Mouse (Mus musculus): ENCODE data around the gene Lkaaear1. TPM values are rescaled to one million over a fixed set of nuclear protein-coding genes. Genes with fewer than 3 reads are reported as not detected.

Lkaaear1 gene
- polyA plus RNA-seq, 1 experiment, result not detected

DNA sequence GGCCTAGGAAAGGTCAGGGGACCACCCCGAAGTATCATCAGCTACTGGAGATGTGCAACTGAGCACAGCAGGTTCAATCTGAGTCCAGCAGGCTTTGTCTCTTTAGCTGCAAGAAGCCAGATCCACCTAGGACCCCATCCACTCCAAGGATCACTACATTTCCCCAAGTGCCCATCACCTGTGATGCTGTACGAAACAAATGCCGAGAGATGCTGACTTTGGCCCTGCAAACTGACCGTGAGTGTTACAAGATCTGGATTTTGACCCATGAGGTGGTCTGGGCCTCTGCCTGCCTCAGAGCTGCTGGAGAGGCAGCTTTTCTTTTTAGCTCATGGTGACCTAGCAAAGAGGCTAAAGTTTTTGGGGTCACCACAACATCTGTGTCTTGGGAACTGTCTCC, 12.6 kb downstream of the Lkaaear1 start:
- Histone ChIP-seq H3K4me1 (ENCODE audit: control insufficient read depth, insufficient read depth, insufficient read length, low read length) (peaks cover under 1% of the 10 kb centered on the region; the same call in 1 of the 2 replicates), H3K27me3 (ENCODE audit: control insufficient read depth, insufficient read depth, low read length) (no peaks in the 10 kb centered on the region), H3K36me3 (ENCODE audit: control insufficient read depth, insufficient read depth, low read length) (no peaks in the 10 kb centered on the region), H3K4me3 (ENCODE audit: low read depth, low read length) (no peak overlapping the region), H3K27ac (ENCODE audit: insufficient read depth, low read depth, low read length) (no peak overlapping the region)
- TF ChIP-seq CTCF (IDR thresholded peaks at IDR 0.05; ENCODE audit: extremely low read depth, insufficient read length, insufficient replicate concordance, low read depth, low read length), result no peak
- TF ChIP-seq POLR2A (IDR thresholded peaks at IDR 0.05; ENCODE audit: low read depth, low read length), result no peak
- 92% methylated on average over 4 of the region's 4 CpGs for WGBS

DNA sequence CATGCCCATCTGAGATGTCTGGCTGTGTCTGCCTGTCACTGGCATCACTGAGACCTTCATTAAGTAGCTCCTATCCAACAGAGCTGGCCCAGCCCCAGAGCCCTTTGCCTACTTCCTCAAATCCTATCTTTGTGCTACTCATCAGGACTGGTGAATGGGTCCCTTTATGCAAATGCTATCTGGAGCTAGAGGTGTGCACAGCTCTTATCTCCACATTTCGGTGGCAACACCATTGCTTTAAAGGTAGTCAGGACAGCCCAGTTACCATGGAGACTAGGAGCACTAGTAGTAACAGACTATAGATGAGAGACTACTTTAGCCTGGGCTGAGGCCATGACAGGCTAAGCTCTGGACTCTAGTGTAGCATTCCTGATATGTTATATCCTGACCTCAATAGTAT, 13.5 kb downstream of the Lkaaear1 start:
- WGBS, result 34% methylated on average over 1 of the region's 1 CpGs
- H3K36me3 ChIP-seq (ENCODE audit: control insufficient read depth, insufficient read depth, low read length), result no peaks in the 10 kb centered on the region
- no peak overlapping the region for H3K27ac ChIP-seq (ENCODE audit: insufficient read depth, low read depth, low read length)
- no peak overlapping the region for H3K4me3 ChIP-seq (ENCODE audit: low read depth, low read length)
- H3K4me1 ChIP-seq (ENCODE audit: control insufficient read depth, insufficient read depth, insufficient read length, low read length), result peaks cover 3% of the 10 kb centered on the region; the same call in 1 of the 2 replicates
- TF ChIP-seq POLR2A (IDR thresholded peaks at IDR 0.05; ENCODE audit: low read depth, low read length) (no peak), CTCF (IDR thresholded peaks at IDR 0.05; ENCODE audit: extremely low read depth, insufficient read length, insufficient replicate concordance, low read depth, low read length) (no peak)
- H3K27me3 ChIP-seq (ENCODE audit: control insufficient read depth, insufficient read depth, low read length), result no peaks in the 10 kb centered on the region

GRCm38 (mm10) chr2:181683381-181683780, 14.9 kb downstream of the Lkaaear1 start:
- TF ChIP-seq CTCF (IDR thresholded peaks at IDR 0.05; ENCODE audit: extremely low read depth, insufficient read length, insufficient replicate concordance, low read depth, low read length) (no peak), POLR2A (IDR thresholded peaks at IDR 0.05; ENCODE audit: low read depth, low read length) (no peak)
- H3K27me3 ChIP-seq (ENCODE audit: control insufficient read depth, insufficient read depth, low read length), result no peaks in the 10 kb centered on the region
- 73% methylated on average over 4 of the region's 4 CpGs for WGBS
- H3K36me3 ChIP-seq (ENCODE audit: control insufficient read depth, insufficient read depth, low read length), result no peaks in the 10 kb centered on the region
- no peak overlapping the region for H3K4me3 ChIP-seq (ENCODE audit: low read depth, low read length)
- H3K4me1 ChIP-seq (ENCODE audit: control insufficient read depth, insufficient read depth, insufficient read length, low read length), result peaks cover 3% of the 10 kb centered on the region; the same call in 1 of the 2 replicates
- no peak overlapping the region for H3K27ac ChIP-seq (ENCODE audit: insufficient read depth, low read depth, low read length)

GRCm38 (mm10) chr2:181681978-181682377, 16.3 kb downstream of the Lkaaear1 start:
- Histone ChIP-seq H3K36me3 (ENCODE audit: control insufficient read depth, insufficient read depth, low read length) (no peaks in the 10 kb centered on the region), H3K27ac (ENCODE audit: insufficient read depth, low read depth, low read length) (no peak overlapping the region), H3K4me3 (ENCODE audit: low read depth, low read length) (no peak overlapping the region), H3K27me3 (ENCODE audit: control insufficient read depth, insufficient read depth, low read length) (no peaks in the 10 kb centered on the region; the same call in 1 of the 2 replicates), H3K4me1 (ENCODE audit: control insufficient read depth, insufficient read depth, insufficient read length, low read length) (peaks cover 3% of the 10 kb centered on the region; the same call in 1 of the 2 replicates)
- WGBS, result 62% methylated on average over 1 of the region's 1 CpGs
- TF ChIP-seq CTCF (IDR thresholded peaks at IDR 0.05; ENCODE audit: extremely low read depth, insufficient read length, insufficient replicate concordance, low read depth, low read length) (no peak), POLR2A (IDR thresholded peaks at IDR 0.05; ENCODE audit: low read depth, low read length) (no peak)

DNA sequence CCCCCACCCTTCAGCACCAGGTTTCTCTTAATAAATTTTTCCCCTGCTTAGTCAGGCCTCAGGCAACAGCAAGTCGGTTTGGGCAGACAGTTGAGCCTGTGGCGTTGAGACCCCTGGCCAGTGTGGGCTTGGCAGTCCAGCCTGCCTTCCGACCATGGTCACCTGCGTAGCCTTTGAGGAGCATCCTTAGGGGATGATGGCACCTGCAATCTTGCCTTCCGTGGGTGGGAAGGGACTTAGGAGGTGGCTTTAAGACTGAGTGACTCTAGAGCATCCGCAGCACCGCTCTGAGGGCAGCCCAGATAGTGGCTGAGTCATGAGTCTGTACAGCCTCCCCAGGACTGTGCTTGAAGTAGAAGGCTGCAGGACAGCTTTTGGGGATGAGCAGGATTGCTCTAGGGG, 17.5 kb downstream of the Lkaaear1 start:
- TF ChIP-seq CTCF (IDR thresholded peaks at IDR 0.05; ENCODE audit: extremely low read depth, insufficient read length, insufficient replicate concordance, low read depth, low read length) (no peak), POLR2A (IDR thresholded peaks at IDR 0.05; ENCODE audit: low read depth, low read length) (no peak)
- peak overlapping the region; percentile 88 for H3K4me3 ChIP-seq (ENCODE audit: low read depth, low read length)
- WGBS, result 29% methylated on average over 7 of the region's 7 CpGs
- no peak overlapping the region for H3K27ac ChIP-seq (ENCODE audit: insufficient read depth, low read depth, low read length)
- no peaks in the 10 kb centered on the region for H3K36me3 ChIP-seq (ENCODE audit: control insufficient read depth, insufficient read depth, low read length)
- H3K4me1 ChIP-seq (ENCODE audit: control insufficient read depth, insufficient read depth, insufficient read length, low read length), result peaks cover 3% of the 10 kb centered on the region; the same call in 1 of the 2 replicates
- H3K27me3 ChIP-seq (ENCODE audit: control insufficient read depth, insufficient read depth, low read length), result peaks cover 5% of the 10 kb centered on the region; the same call in 1 of the 2 replicates

DNA sequence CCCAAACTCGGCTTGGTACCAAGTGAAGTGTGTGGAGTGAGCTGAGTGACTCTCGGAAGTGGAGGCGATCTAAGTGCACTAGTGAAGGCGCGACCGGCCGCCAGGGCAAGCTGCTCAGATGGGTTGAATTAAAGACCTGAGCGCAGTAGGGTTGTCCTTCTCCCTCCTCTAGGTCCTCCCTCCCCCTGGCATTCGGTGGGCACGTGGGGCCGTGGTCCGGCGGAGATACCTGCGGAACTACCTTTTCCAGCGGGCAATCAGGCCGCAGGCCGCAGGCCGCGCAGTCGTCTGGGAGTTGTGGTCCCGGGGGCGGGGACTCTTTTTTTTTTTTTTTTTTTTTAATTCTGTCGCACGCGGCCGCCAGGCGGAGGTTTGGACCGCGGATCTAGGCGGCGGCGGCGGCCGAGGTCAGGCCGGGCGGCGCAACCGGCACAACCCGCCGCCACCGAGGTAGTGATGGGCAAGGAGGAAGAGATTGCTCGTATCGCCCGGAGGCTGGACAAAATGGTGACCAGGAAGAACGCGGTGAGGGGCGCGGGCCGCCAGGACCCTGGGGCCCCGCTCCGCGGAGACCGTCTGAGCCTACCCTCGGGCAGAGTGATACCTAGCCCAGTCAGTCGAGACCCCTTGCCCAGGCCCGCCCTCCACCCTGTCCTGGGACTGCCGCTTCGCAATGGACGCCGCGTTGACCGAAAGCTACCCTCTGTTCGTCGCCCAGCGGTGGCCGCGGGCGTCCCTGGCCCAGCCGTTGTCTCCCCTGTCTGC, 18.1 kb downstream of the Lkaaear1 start, which contains the start of gene Tcea2:
TSS of gene Tcea2 (plus strand) at position 360 of the 765 bp plus-strand sequence.
- Histone ChIP-seq H3K27me3 (ENCODE audit: control insufficient read depth, insufficient read depth, low read length) (peaks cover 9% of the 10 kb centered on the region; the same call in 1 of the 2 replicates), H3K4me1 (ENCODE audit: control insufficient read depth, insufficient read depth, insufficient read length, low read length) (peaks cover 3% of the 10 kb centered on the region; the same call in 1 of the 2 replicates), H3K36me3 (ENCODE audit: control insufficient read depth, insufficient read depth, low read length) (no peaks in the 10 kb centered on the region), H3K4me3 (ENCODE audit: low read depth, low read length) (peak within 1 kb of the TSS; percentile 88), H3K27ac (ENCODE audit: insufficient read depth, low read depth, low read length) (no peak within 1 kb of the TSS)
- peak; percentile 30; the same call in 1 of the 2 replicates for TF ChIP-seq CTCF (IDR thresholded peaks at IDR 0.05; ENCODE audit: extremely low read depth, insufficient read length, insufficient replicate concordance, low read depth, low read length)
- no peak for TF ChIP-seq POLR2A (IDR thresholded peaks at IDR 0.05; ENCODE audit: low read depth, low read length)
- WGBS, result under 1% methylated on average over 69 of the region's 69 CpGs

GRCm38 (mm10) chr2:181678780-181679179, 19.5 kb downstream of the Lkaaear1 start:
- no peaks in the 10 kb centered on the region for H3K36me3 ChIP-seq (ENCODE audit: control insufficient read depth, insufficient read depth, low read length)
- peaks cover 12% of the 10 kb centered on the region; the same call in 1 of the 2 replicates for H3K27me3 ChIP-seq (ENCODE audit: control insufficient read depth, insufficient read depth, low read length)
- 52% methylated on average over 1 of the region's 1 CpGs for WGBS
- TF ChIP-seq CTCF (IDR thresholded peaks at IDR 0.05; ENCODE audit: extremely low read depth, insufficient read length, insufficient replicate concordance, low read depth, low read length) (peak; percentile 97; the same call in 1 of the 2 replicates), POLR2A (IDR thresholded peaks at IDR 0.05; ENCODE audit: low read depth, low read length) (no peak)
- no peak overlapping the region for H3K27ac ChIP-seq (ENCODE audit: insufficient read depth, low read depth, low read length)
- peaks cover 3% of the 10 kb centered on the region; the same call in 1 of the 2 replicates for H3K4me1 ChIP-seq (ENCODE audit: control insufficient read depth, insufficient read depth, insufficient read length, low read length)
- no peak overlapping the region for H3K4me3 ChIP-seq (ENCODE audit: low read depth, low read length)

All from small intestine, adult 2 months (tissue).